Mouse (Mus musculus): ENCODE results near the gene Pcnp. TPM values are rescaled to one million over a fixed set of nuclear protein-coding genes. Genes with fewer than 3 reads are reported as not detected.

Pcnp gene
- polyA plus RNA-seq, 1 experiment from 2014 or later = 325 TPM

DNA sequence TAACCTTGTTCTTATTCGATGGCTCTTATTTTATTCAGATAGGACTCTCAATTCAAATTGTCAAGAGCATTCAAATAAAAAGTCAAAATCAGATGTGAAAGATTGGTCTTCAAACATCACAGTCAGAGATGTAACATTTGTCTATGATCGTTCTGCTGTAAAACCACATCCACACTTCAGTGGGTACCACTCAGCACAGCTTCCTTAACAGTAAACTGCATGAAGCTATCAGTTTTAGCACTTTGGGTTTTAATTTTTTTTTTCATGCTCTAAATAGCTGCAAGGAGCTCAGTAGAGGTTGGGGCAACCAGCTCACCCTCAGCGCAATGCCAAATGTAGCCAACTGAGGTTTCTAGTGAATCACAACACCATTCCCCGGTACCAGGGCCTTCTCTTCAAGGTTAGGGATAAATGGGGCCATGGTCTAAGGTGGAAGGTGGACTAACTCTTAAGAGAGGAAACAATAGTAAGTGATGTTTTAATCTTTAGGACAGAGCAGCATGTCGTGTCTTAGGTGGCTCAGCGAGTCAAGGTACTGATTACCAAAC is 39.1 kb upstream of the Pcnp start:
- DNase-seq (ENCODE audit: low spot score) = no peak

DNA sequence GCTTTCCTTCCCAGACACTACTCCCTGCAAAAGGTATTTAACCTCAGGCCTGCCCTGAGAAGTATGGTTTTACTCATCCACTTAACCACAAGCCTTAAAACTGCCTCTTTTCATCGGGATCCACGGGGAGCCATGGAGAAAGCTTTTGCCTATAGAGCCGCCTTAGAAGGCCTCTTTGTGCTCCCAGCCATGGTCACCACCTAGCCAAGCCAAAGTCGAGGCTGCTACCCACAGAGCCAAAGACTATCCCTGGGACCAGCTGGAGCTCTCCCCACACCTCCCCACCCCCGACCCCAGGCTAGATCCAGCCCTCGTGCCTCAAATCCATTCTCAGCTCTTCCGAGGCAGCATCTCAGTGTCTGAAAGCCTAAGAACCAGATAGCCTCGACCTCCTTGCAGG is 36.6 kb upstream of the Pcnp start:
- Histone ChIP-seq H3K27me3 (ENCODE audit: control insufficient read depth, insufficient read depth, low read length) (no peaks in the 10 kb centered on the region), H3K27ac (ENCODE audit: low read depth, low read length) (no peak overlapping the region), H3K9me3 (ENCODE audit: control insufficient read depth, low read length) (no peaks in the 10 kb centered on the region), H3K36me3 (ENCODE audit: control insufficient read depth, insufficient read depth, low read length) (no peaks in the 10 kb centered on the region), H3K4me2 (replicated peaks; ENCODE audit: low read depth, low read length) (no peak overlapping the region), H3K9ac (ENCODE audit: low read depth, low read length) (no peak overlapping the region), H3K4me3 (ENCODE audit: low read depth, low read length) (no peak overlapping the region), H3K4me1 (replicated peaks; ENCODE audit: control insufficient read depth, insufficient read depth, low read length) (no peaks in the 10 kb centered on the region)
- 58% methylated on average over 8 of the region's 8 CpGs for WGBS
- DNase-seq (ENCODE audit: low spot score) (no peak), ATAC-seq (ENCODE audit: low FRiP score) (no peak)

More for the DNA sequence above, 39.1 kb upstream of the Pcnp start:
- Histone ChIP-seq H3K4me1 (replicated peaks; ENCODE audit: control insufficient read depth, insufficient read depth, low read length) (no peaks in the 10 kb centered on the region), H3K27ac (ENCODE audit: low read depth, low read length) (no peak overlapping the region), H3K9ac (ENCODE audit: low read depth, low read length) (no peak overlapping the region), H3K27me3 (ENCODE audit: control insufficient read depth, insufficient read depth, low read length) (no peaks in the 10 kb centered on the region), H3K9me3 (ENCODE audit: control insufficient read depth, low read length) (no peaks in the 10 kb centered on the region), H3K4me2 (replicated peaks; ENCODE audit: low read depth, low read length) (no peak overlapping the region), H3K4me3 (ENCODE audit: low read depth, low read length) (no peak overlapping the region), H3K36me3 (ENCODE audit: control insufficient read depth, insufficient read depth, low read length) (no peaks in the 10 kb centered on the region)
- no peak for ATAC-seq (ENCODE audit: low FRiP score)
- WGBS = 90% methylated on average over 6 of the region's 6 CpGs

DNA sequence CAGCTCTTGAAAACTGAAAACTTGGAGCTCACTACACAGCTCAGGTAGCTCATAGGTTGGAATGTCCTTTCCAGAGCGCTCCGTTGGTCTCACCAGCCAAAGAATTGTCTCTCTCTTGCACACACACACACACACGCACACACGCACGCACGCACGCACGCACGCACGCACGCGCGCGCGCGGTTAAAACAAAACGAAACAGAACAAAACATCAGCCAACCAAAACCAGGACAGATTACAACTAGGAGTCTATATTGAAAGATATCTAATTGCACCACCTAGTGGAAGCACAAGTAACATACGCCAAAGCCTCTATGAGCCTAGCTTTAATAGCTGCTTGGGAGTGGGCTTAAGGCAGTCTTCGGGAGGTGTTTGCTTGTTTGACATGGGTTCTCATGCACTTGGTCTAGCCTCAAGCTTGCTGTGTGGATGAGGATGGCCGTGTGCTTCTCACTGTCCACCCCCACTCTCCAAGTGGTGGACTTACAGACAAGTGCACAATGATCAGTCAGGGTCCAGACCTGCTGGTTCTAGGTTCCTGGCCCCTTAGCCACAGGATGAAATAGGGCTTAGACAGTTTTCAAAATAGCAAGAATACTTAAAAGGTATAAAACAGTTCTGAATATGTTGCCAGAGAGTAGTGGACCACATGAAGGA is 34.9 kb upstream of the Pcnp start:
- Histone ChIP-seq H3K27ac (ENCODE audit: low read depth, low read length) (no peak overlapping the region), H3K4me3 (ENCODE audit: low read depth, low read length) (peak overlapping the region; percentile 32), H3K27me3 (ENCODE audit: control insufficient read depth, insufficient read depth, low read length) (no peaks in the 10 kb centered on the region), H3K4me1 (replicated peaks; ENCODE audit: control insufficient read depth, insufficient read depth, low read length) (no peaks in the 10 kb centered on the region), H3K4me2 (replicated peaks; ENCODE audit: low read depth, low read length) (peak overlapping the region; percentile 39), H3K9ac (ENCODE audit: low read depth, low read length) (peak overlapping the region; percentile 54; the same call in 1 of the 2 replicates), H3K9me3 (ENCODE audit: control insufficient read depth, low read length) (no peaks in the 10 kb centered on the region), H3K36me3 (ENCODE audit: control insufficient read depth, insufficient read depth, low read length) (no peaks in the 10 kb centered on the region)
- WGBS = 10% methylated on average over 20 of the region's 20 CpGs
- ATAC-seq (ENCODE audit: low FRiP score) (peak; percentile 95), DNase-seq (ENCODE audit: low spot score) (peak; percentile 81)

DNA sequence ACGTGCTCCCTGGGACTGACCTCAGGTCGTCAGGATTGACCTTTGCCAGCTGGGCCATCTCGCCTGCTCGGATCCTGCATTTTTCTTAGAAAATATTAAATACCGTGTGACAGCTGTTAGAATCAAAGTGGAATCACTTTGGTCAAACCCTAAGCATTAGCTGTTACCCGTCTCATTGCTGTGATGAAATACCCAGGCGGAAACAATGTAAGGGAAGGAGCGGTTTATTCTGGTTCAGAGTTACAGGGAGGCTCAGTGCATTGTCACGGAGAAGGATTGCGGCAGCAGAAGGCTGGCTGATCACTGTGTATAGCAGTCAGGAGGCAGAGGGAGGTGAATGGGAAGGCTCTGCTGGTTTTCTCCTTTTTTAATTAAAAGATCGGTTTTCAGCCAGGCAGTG is 33.4 kb upstream of the Pcnp start:
- no peaks in the 10 kb centered on the region for H3K9me3 ChIP-seq (ENCODE audit: control insufficient read depth, low read length)
- H3K27me3 ChIP-seq (ENCODE audit: control insufficient read depth, insufficient read depth, low read length) = no peaks in the 10 kb centered on the region
- no peaks in the 10 kb centered on the region for H3K4me1 ChIP-seq (replicated peaks; ENCODE audit: control insufficient read depth, insufficient read depth, low read length)
- no peak overlapping the region for H3K9ac ChIP-seq (ENCODE audit: low read depth, low read length)
- no peak for DNase-seq (ENCODE audit: low spot score)
- no peaks in the 10 kb centered on the region for H3K36me3 ChIP-seq (ENCODE audit: control insufficient read depth, insufficient read depth, low read length)
- ATAC-seq (ENCODE audit: low FRiP score) = no peak
- H3K4me2 ChIP-seq (replicated peaks; ENCODE audit: low read depth, low read length) = no peak overlapping the region
- WGBS = 52% methylated on average over 11 of the region's 11 CpGs
- no peak overlapping the region for H3K4me3 ChIP-seq (ENCODE audit: low read depth, low read length)
- no peak overlapping the region for H3K27ac ChIP-seq (ENCODE audit: low read depth, low read length)

GRCm38 (mm10) chr16:56061995-56062594 is 32.6 kb upstream of the Pcnp start:
- H3K27me3 ChIP-seq (ENCODE audit: control insufficient read depth, insufficient read depth, low read length) = no peaks in the 10 kb centered on the region
- DNase-seq (ENCODE audit: low spot score) (no peak), ATAC-seq (ENCODE audit: low FRiP score) (no peak)
- 78% methylated on average over 7 of the region's 7 CpGs for WGBS
- H3K9me3 ChIP-seq (ENCODE audit: control insufficient read depth, low read length) = no peaks in the 10 kb centered on the region
- H3K4me3 ChIP-seq (ENCODE audit: low read depth, low read length) = no peak overlapping the region
- H3K27ac ChIP-seq (ENCODE audit: low read depth, low read length) = no peak overlapping the region
- H3K4me1 ChIP-seq (replicated peaks; ENCODE audit: control insufficient read depth, insufficient read depth, low read length) = no peaks in the 10 kb centered on the region
- no peak overlapping the region for H3K9ac ChIP-seq (ENCODE audit: low read depth, low read length)
- no peaks in the 10 kb centered on the region for H3K36me3 ChIP-seq (ENCODE audit: control insufficient read depth, insufficient read depth, low read length)
- no peak overlapping the region for H3K4me2 ChIP-seq (replicated peaks; ENCODE audit: low read depth, low read length)

- no peak overlapping the region for H3K4me3 ChIP-seq (ENCODE audit: low read depth, low read length)
- no peaks in the 10 kb centered on the region for H3K9me3 ChIP-seq (ENCODE audit: control insufficient read depth, low read length)
- no peak overlapping the region for H3K9ac ChIP-seq (ENCODE audit: low read depth, low read length)
- H3K36me3 ChIP-seq (ENCODE audit: control insufficient read depth, insufficient read depth, low read length) = no peaks in the 10 kb centered on the region
- ATAC-seq (ENCODE audit: low FRiP score) = no peak
- 75% methylated on average over 10 of the region's 10 CpGs for WGBS
- no peak overlapping the region for H3K27ac ChIP-seq (ENCODE audit: low read depth, low read length)
- no peak for DNase-seq (ENCODE audit: low spot score)
- H3K27me3 ChIP-seq (ENCODE audit: control insufficient read depth, insufficient read depth, low read length) = no peaks in the 10 kb centered on the region
- no peaks in the 10 kb centered on the region for H3K4me1 ChIP-seq (replicated peaks; ENCODE audit: control insufficient read depth, insufficient read depth, low read length)
- no peak overlapping the region for H3K4me2 ChIP-seq (replicated peaks; ENCODE audit: low read depth, low read length)
Observed at GRCm38 (mm10) chr16:56058151-56058550, 28.6 kb upstream of the Pcnp start.

DNA sequence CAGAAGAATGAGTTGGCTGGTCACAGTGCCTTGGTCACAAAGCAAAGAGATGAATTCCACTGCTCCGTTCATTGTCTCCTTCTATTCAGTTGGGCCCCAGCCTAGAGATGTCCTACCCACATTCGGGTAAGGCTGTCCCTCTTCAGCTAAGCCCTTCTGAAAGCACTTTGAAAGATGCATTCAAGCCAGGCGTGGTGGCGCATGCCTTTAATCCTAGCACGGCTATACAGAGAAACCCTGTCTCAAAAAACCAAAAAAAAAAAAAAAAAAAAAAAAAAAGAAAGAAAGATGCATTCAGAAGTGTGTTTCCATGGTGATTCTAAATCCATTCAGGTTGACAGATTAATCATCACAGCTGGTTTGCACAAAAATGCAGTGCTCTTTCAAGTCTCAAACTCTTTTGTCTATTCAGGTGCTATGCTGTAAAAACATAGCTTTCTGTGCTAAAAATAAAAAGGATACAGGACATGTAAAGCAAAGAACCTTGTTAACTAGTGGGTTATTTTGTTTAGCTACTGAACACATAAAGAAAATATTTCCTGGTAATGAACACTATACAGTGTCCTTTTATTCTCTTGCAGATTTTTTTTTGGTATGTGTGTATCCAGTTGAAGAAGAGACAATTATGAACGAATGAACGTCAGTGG is 27.5 kb upstream of the Pcnp start:
- no peak for DNase-seq (ENCODE audit: low spot score)
- Histone ChIP-seq H3K4me2 (replicated peaks; ENCODE audit: low read depth, low read length) (no peak overlapping the region), H3K4me1 (replicated peaks; ENCODE audit: control insufficient read depth, insufficient read depth, low read length) (no peaks in the 10 kb centered on the region), H3K9me3 (ENCODE audit: control insufficient read depth, low read length) (no peaks in the 10 kb centered on the region), H3K27ac (ENCODE audit: low read depth, low read length) (no peak overlapping the region), H3K4me3 (ENCODE audit: low read depth, low read length) (no peak overlapping the region), H3K9ac (ENCODE audit: low read depth, low read length) (no peak overlapping the region), H3K36me3 (ENCODE audit: control insufficient read depth, insufficient read depth, low read length) (no peaks in the 10 kb centered on the region), H3K27me3 (ENCODE audit: control insufficient read depth, insufficient read depth, low read length) (no peaks in the 10 kb centered on the region)
- peak; percentile 76; the same call in 1 of the 2 replicates for ATAC-seq (ENCODE audit: low FRiP score)
- 43% methylated on average over 7 of the region's 7 CpGs for WGBS

- no peak for ATAC-seq (ENCODE audit: low FRiP score)
Observed at GRCm38 (mm10) chr16:56055911-56056310, 26.4 kb upstream of the Pcnp start.

More at GRCm38 (mm10) chr16:56055911-56056310, 26.4 kb upstream of the Pcnp start:
- H3K9me3 ChIP-seq (ENCODE audit: control insufficient read depth, low read length) = no peaks in the 10 kb centered on the region
- H3K4me2 ChIP-seq (replicated peaks; ENCODE audit: low read depth, low read length) = no peak overlapping the region
- no peaks in the 10 kb centered on the region for H3K27me3 ChIP-seq (ENCODE audit: control insufficient read depth, insufficient read depth, low read length)
- H3K9ac ChIP-seq (ENCODE audit: low read depth, low read length) = no peak overlapping the region
- H3K36me3 ChIP-seq (ENCODE audit: control insufficient read depth, insufficient read depth, low read length) = no peaks in the 10 kb centered on the region
- WGBS = 88% methylated on average over 3 of the region's 3 CpGs
- no peak overlapping the region for H3K27ac ChIP-seq (ENCODE audit: low read depth, low read length)
- no peak overlapping the region for H3K4me3 ChIP-seq (ENCODE audit: low read depth, low read length)
- H3K4me1 ChIP-seq (replicated peaks; ENCODE audit: control insufficient read depth, insufficient read depth, low read length) = no peaks in the 10 kb centered on the region
- DNase-seq (ENCODE audit: low spot score) = no peak
